Mouse (Mus musculus): ENCODE results near the gene Slc6a8.

GRCm38 (mm10) chrX:73660284-73660665 is 12.7 kb upstream of the Slc6a8 start:
- TF ChIP-seq CTCF (IDR thresholded peaks at IDR 0.05; ENCODE audit: extremely low read depth, insufficient read depth, low read length) (no peak), POLR2A (IDR thresholded peaks at IDR 0.05; ENCODE audit: extremely low read depth, insufficient read depth, low read length) (no peak)
